Mouse (Mus musculus) cortical plate, adult 2 months (tissue): ENCODE data around the gene Ttc36.

ENCODE experiments used
- CTCF ChIP-seq: fragments of 200-500 bp; IDR thresholded peaks from 2 replicates; pipeline ENCODE4 v1.5.1; 2011; ENCODE audit warnings: mild to moderate bottlenecking, control low read depth, low read length; ENCODE audit not compliant: insufficient read depth; ENCODE audit errors: extremely low read depth
- POLR2A ChIP-seq: fragments of 200-500 bp; IDR thresholded peaks from 2 replicates; pipeline ENCODE4 v1.6.1; 2011; ENCODE audit warnings: mild to moderate bottlenecking, low read length, control low read depth; ENCODE audit not compliant: insufficient read depth; ENCODE audit errors: extremely low read depth

DNA sequence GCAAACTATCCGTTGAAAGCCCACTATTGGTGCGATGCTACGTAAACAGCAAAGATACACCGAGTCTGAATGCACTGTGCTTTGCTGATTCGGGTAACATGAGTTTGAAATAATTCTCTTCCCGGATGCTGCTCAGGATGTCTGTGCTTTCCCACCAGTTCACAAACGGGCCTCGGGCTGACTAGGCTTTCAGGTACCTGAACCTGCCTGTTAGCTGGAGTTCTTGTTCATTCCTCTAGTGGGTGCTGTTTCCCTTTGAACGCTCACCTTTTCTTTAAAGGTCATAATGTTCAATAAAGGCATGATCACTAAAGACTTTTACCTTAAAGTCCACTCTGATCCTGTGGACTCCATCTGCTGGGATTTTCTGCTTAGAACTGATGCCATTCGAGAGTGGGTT, 38.4 kb upstream of the Ttc36 start:
- peak; percentile 52 for TF ChIP-seq CTCF
- TF ChIP-seq POLR2A, result no peak
